Mouse (Mus musculus): ENCODE results near the gene Galr3. TPM values are rescaled to one million over a fixed set of nuclear protein-coding genes. Genes with fewer than 3 reads are reported as not detected.
A peak's percentile ranks its signal among the peaks of the same experiment; 100 is the strongest.
"Not testable (repeated sequence)": the region's sequence is repeated elsewhere in the genome, so short reads cannot be mapped to it uniquely, and the experiment has no call there.

The Galr3 gene
- total and polyA plus RNA-seq, 2 experiments from 2014 or later: 0.20 to 0.47 TPM

- peak overlapping the region; percentile 54; the same call in 1 of the 2 replicates for H3K27ac ChIP-seq
- H3K4me2 ChIP-seq (ENCODE audit: low read depth, low read length): no peak overlapping the region
- H3K9me3 ChIP-seq (ENCODE audit: low read length): no peaks in the 10 kb centered on the region
- TF ChIP-seq CTCF (IDR thresholded peaks at IDR 0.05; ENCODE audit: low read depth): no peak
- ATAC-seq: no peak
- H3K4me3 ChIP-seq (ENCODE audit: low read length): no peak overlapping the region
- H3K4me1 ChIP-seq (ENCODE audit: insufficient read depth, low read length): no peaks in the 10 kb centered on the region
- WGBS: 62% methylated on average over 7 of the region's 7 CpGs
- DNase-seq (ENCODE audit: low spot score): no peak
- no peaks in the 10 kb centered on the region for H3K27me3 ChIP-seq (ENCODE audit: insufficient read depth, low read length)
- H3K36me3 ChIP-seq (ENCODE audit: insufficient read depth, low read length): peaks cover 11% of the 10 kb centered on the region; the same call in 1 of the 2 replicates
- no peak overlapping the region for H3K9ac ChIP-seq (replicated peaks; ENCODE audit: low read length)
Observed at GRCm38 (mm10) chr15:79000357-79000791, 41.3 kb upstream of the Galr3 start.

GRCm38 (mm10) chr15:79001559-79001958, 40.1 kb upstream of the Galr3 start:
- no peak overlapping the region for H3K4me3 ChIP-seq (ENCODE audit: low read length)
- no peak overlapping the region for H3K4me2 ChIP-seq (ENCODE audit: low read depth, low read length)
- 92% methylated on average over 5 of the region's 5 CpGs for WGBS
- no peaks in the 10 kb centered on the region for H3K4me1 ChIP-seq (ENCODE audit: insufficient read depth, low read length)
- peaks cover 11% of the 10 kb centered on the region; the same call in 1 of the 2 replicates for H3K36me3 ChIP-seq (ENCODE audit: insufficient read depth, low read length)
- no peak overlapping the region for H3K9ac ChIP-seq (replicated peaks; ENCODE audit: low read length)
- H3K9me3 ChIP-seq (ENCODE audit: low read length): no peaks in the 10 kb centered on the region
- no peak for TF ChIP-seq CTCF (IDR thresholded peaks at IDR 0.05; ENCODE audit: low read depth)
- H3K27me3 ChIP-seq (ENCODE audit: insufficient read depth, low read length): no peaks in the 10 kb centered on the region
- no peak overlapping the region for H3K27ac ChIP-seq
- DNase-seq (ENCODE audit: low spot score) (no peak), ATAC-seq (no peak)

GRCm38 (mm10) chr15:79002036-79002435, 39.6 kb upstream of the Galr3 start:
- Histone ChIP-seq H3K9ac (replicated peaks; ENCODE audit: low read length) (no peak overlapping the region), H3K27ac (no peak overlapping the region), H3K27me3 (ENCODE audit: insufficient read depth, low read length) (no peaks in the 10 kb centered on the region), H3K4me2 (ENCODE audit: low read depth, low read length) (no peak overlapping the region), H3K36me3 (ENCODE audit: insufficient read depth, low read length) (peaks cover 11% of the 10 kb centered on the region; the same call in 1 of the 2 replicates), H3K4me3 (ENCODE audit: low read length) (no peak overlapping the region), H3K4me1 (ENCODE audit: insufficient read depth, low read length) (no peaks in the 10 kb centered on the region), H3K9me3 (ENCODE audit: low read length) (no peaks in the 10 kb centered on the region)
- 51% methylated on average over 19 of the region's 19 CpGs for whole genome bisulfite sequencing
- ATAC-seq (no peak), DNase-seq (ENCODE audit: low spot score) (no peak)
- no peak for TF ChIP-seq CTCF (IDR thresholded peaks at IDR 0.05; ENCODE audit: low read depth)

GRCm38 (mm10) chr15:79003079-79003478, 38.6 kb upstream of the Galr3 start:
- Histone ChIP-seq H3K4me1 (ENCODE audit: insufficient read depth, low read length) (no peaks in the 10 kb centered on the region), H3K27ac (no peak overlapping the region), H3K4me3 (ENCODE audit: low read length) (no peak overlapping the region), H3K36me3 (ENCODE audit: insufficient read depth, low read length) (peaks cover 11% of the 10 kb centered on the region; the same call in 1 of the 2 replicates), H3K9ac (replicated peaks; ENCODE audit: low read length) (no peak overlapping the region), H3K27me3 (ENCODE audit: insufficient read depth, low read length) (no peaks in the 10 kb centered on the region), H3K9me3 (ENCODE audit: low read length) (no peaks in the 10 kb centered on the region), H3K4me2 (ENCODE audit: low read depth, low read length) (no peak overlapping the region)
- DNase-seq (ENCODE audit: low spot score): no peak
- no peak for TF ChIP-seq CTCF (IDR thresholded peaks at IDR 0.05; ENCODE audit: low read depth)
- WGBS: 85% methylated on average over 3 of the region's 3 CpGs
- no peak for ATAC-seq

- Histone ChIP-seq H3K27ac (no peak overlapping the region), H3K4me2 (ENCODE audit: low read depth, low read length) (no peak overlapping the region), H3K9me3 (ENCODE audit: low read length) (no peaks in the 10 kb centered on the region), H3K4me3 (ENCODE audit: low read length) (no peak overlapping the region), H3K9ac (replicated peaks; ENCODE audit: low read length) (no peak overlapping the region), H3K36me3 (ENCODE audit: insufficient read depth, low read length) (peaks cover 11% of the 10 kb centered on the region; the same call in 1 of the 2 replicates), H3K4me1 (ENCODE audit: insufficient read depth, low read length) (no peaks in the 10 kb centered on the region), H3K27me3 (ENCODE audit: insufficient read depth, low read length) (no peaks in the 10 kb centered on the region)
- DNase-seq (ENCODE audit: low spot score) (no peak), ATAC-seq (no peak)
- WGBS: 86% methylated on average over 9 of the region's 9 CpGs
- no peak for TF ChIP-seq CTCF (IDR thresholded peaks at IDR 0.05; ENCODE audit: low read depth)
Observed at GRCm38 (mm10) chr15:79005581-79005980, 36.1 kb upstream of the Galr3 start.

GRCm38 (mm10) chr15:79006638-79007037, 35.0 kb upstream of the Galr3 start:
- peak; percentile 64 for ATAC-seq
- H3K4me3 ChIP-seq (ENCODE audit: low read length): no peak overlapping the region
- no peak overlapping the region for H3K9ac ChIP-seq (replicated peaks; ENCODE audit: low read length)
- no peak overlapping the region for H3K4me2 ChIP-seq (ENCODE audit: low read depth, low read length)
- H3K27ac ChIP-seq: no peak overlapping the region
- no peak for TF ChIP-seq CTCF (IDR thresholded peaks at IDR 0.05; ENCODE audit: low read depth)
- no peaks in the 10 kb centered on the region for H3K9me3 ChIP-seq (ENCODE audit: low read length)
- 58% methylated on average over 3 of the region's 3 CpGs for WGBS
- H3K4me1 ChIP-seq (ENCODE audit: insufficient read depth, low read length): no peaks in the 10 kb centered on the region
- DNase-seq (ENCODE audit: low spot score): peak; percentile 60
- no peaks in the 10 kb centered on the region for H3K27me3 ChIP-seq (ENCODE audit: insufficient read depth, low read length)
- peaks cover 11% of the 10 kb centered on the region; the same call in 1 of the 2 replicates for H3K36me3 ChIP-seq (ENCODE audit: insufficient read depth, low read length)

GRCm38 (mm10) chr15:79007059-79007458, 34.6 kb upstream of the Galr3 start:
- Histone ChIP-seq H3K4me2 (ENCODE audit: low read depth, low read length) (no peak overlapping the region), H3K36me3 (ENCODE audit: insufficient read depth, low read length) (peaks cover 11% of the 10 kb centered on the region; the same call in 1 of the 2 replicates), H3K4me1 (ENCODE audit: insufficient read depth, low read length) (no peaks in the 10 kb centered on the region), H3K9me3 (ENCODE audit: low read length) (no peaks in the 10 kb centered on the region), H3K27ac (no peak overlapping the region), H3K4me3 (ENCODE audit: low read length) (no peak overlapping the region), H3K9ac (replicated peaks; ENCODE audit: low read length) (no peak overlapping the region), H3K27me3 (ENCODE audit: insufficient read depth, low read length) (no peaks in the 10 kb centered on the region)
- no peak for ATAC-seq
- WGBS: 88% methylated on average over 5 of the region's 5 CpGs
- no peak for TF ChIP-seq CTCF (IDR thresholded peaks at IDR 0.05; ENCODE audit: low read depth)
- DNase-seq (ENCODE audit: low spot score): no peak

- DNase-seq (ENCODE audit: low spot score); H3K27ac ChIP-seq; H3K9ac ChIP-seq (replicated peaks; ENCODE audit: low read length); ATAC-seq; H3K4me2 ChIP-seq (ENCODE audit: low read depth, low read length); H3K9me3 ChIP-seq (ENCODE audit: low read length); H3K4me1 ChIP-seq (ENCODE audit: insufficient read depth, low read length); H3K4me3 ChIP-seq (ENCODE audit: low read length); H3K27me3 ChIP-seq (ENCODE audit: insufficient read depth, low read length): not testable (repeated sequence)
- WGBS: 86% methylated on average over 6 of the region's 6 CpGs
- peaks cover 11% of the 10 kb centered on the region; the same call in 1 of the 2 replicates for H3K36me3 ChIP-seq (ENCODE audit: insufficient read depth, low read length)
Observed at GRCm38 (mm10) chr15:79007836-79008235, 33.8 kb upstream of the Galr3 start.
